Mouse (Mus musculus) stomach, postnatal 0 days (tissue): ENCODE measurements around the gene Cyp4f40.

Source experiments
- CTCF ChIP-seq: IDR thresholded peaks from 2 replicates; pipeline ENCODE4 v1.5.1; 2016; ENCODE audit warnings: antibody characterized with exemption, low read depth, mild to moderate bottlenecking, moderate library complexity
- EP300 ChIP-seq: optimal IDR thresholded peaks from 2 replicates; pipeline ENCODE3; 2016; ENCODE audit warnings: antibody characterized with exemption

GRCm38 (mm10) chr17:32722771-32723170, 64.1 kb downstream of the Cyp4f40 start:
- TF ChIP-seq CTCF (no peak), EP300 (no peak)
